Mouse (Mus musculus) embryonic fibroblast, embryonic 13.5 days (primary cell): Measurements from ENCODE around the gene Catsper1.

Source experiments
- CTCF ChIP-seq: IDR thresholded peaks from 2 replicates; pipeline ENCODE4 v1.5.1; 2011; ENCODE audit warnings: mild to moderate bottlenecking, control low read depth, low read length, moderate library complexity, borderline replicate concordance; ENCODE audit not compliant: insufficient read depth
- POLR2A ChIP-seq: IDR thresholded peaks from 2 replicates; pipeline ENCODE4 v1.6.1; 2011; ENCODE audit warnings: low read depth, mild to moderate bottlenecking, control low read depth, low read length, moderate library complexity

- TF ChIP-seq CTCF (no peak), POLR2A (no peak)
Measured at GRCm38 (mm10) chr19:5392892-5393291, 57.4 kb downstream of the Catsper1 start.
